Mouse (Mus musculus) C2C12 (cell line): ENCODE data around the gene Itpripl1. TPM values are rescaled to one million over a fixed set of nuclear protein-coding genes. Genes with fewer than 3 reads are reported as not detected.

ENCODE experiments used
- H3K27me3 ChIP-seq: one replicate; pipeline ENCODE4 v1.6.1; 2011; ENCODE audit not compliant: control insufficient read depth, insufficient read depth, insufficient read length
- H3K36me3 ChIP-seq: one replicate; pipeline ENCODE4 v1.6.1; 2011; ENCODE audit not compliant: control insufficient read depth, insufficient read depth
- H3K4me3 ChIP-seq: one replicate; pipeline ENCODE4 v1.5.1; 2011; ENCODE audit warnings: mild to moderate bottlenecking, control low read depth; ENCODE audit not compliant: poor library complexity, insufficient read depth, severe bottlenecking
- H3K79me2 ChIP-seq: one replicate; pipeline ENCODE4 v1.6.1; 2011; ENCODE audit not compliant: control insufficient read depth, insufficient read depth
- H3K79me3 ChIP-seq: one replicate; pipeline ENCODE4 v1.6.1; 2011; ENCODE audit warnings: low read depth, control low read depth
- H3ac ChIP-seq: one replicate; pipeline ENCODE3; 2011; ENCODE audit warnings: low read depth; ENCODE audit not compliant: control insufficient read depth, insufficient read length
- CEBPB ChIP-seq: IDR thresholded peaks from one replicate; pipeline ENCODE4 v1.6.1; 2011; ENCODE audit warnings: low read depth, mild to moderate bottlenecking, control low read depth, moderate library complexity
- CTCF ChIP-seq: IDR thresholded peaks from one replicate; pipeline ENCODE4 v1.5.1; 2011; ENCODE audit not compliant: control insufficient read depth, insufficient read depth, insufficient read length
- FOSL1 ChIP-seq: IDR thresholded peaks from one replicate; pipeline ENCODE4 v1.8.0; 2011; ENCODE audit warnings: mild to moderate bottlenecking, low read length; ENCODE audit not compliant: poor library complexity, insufficient read depth, severe bottlenecking
- MAX ChIP-seq: IDR thresholded peaks from one replicate; pipeline ENCODE4 v1.6.1; 2011; ENCODE audit warnings: mild to moderate bottlenecking, control low read depth
- MYOD1 ChIP-seq: IDR thresholded peaks from one replicate; pipeline ENCODE4 v1.6.1; 2011; ENCODE audit warnings: low read depth; ENCODE audit not compliant: control insufficient read depth, insufficient read length
- MYOG ChIP-seq: IDR thresholded peaks from one replicate; pipeline ENCODE4 v1.6.1; 2011; ENCODE audit not compliant: control insufficient read depth, insufficient read length; ENCODE audit errors: extremely low read depth
- USF1 ChIP-seq: IDR thresholded peaks from one replicate; pipeline ENCODE4 v1.6.1; 2011; ENCODE audit warnings: low read depth, mild to moderate bottlenecking, control low read depth, moderate library complexity
- polyA plus RNA-seq: library from polyadenylated mRNA; unstranded; fragments of >200 nt; fragmentation: generic; extraction: Trizol; gene quantifications from one replicate; pipeline ENCODE4 v1.2.1, GENCODE M21; 2012; ENCODE audit warnings: missing spikeins

Itpripl1 gene
- polyA plus RNA-seq, 1 experiment: 4.1 TPM

GRCm38 (mm10) chr2:127145699-127146098, 2.5 kb upstream of the Itpripl1 start:
- H3K27me3 ChIP-seq: no peaks in the 10 kb centered on the region
- no peak overlapping the region for H3K4me3 ChIP-seq
- H3K79me3 ChIP-seq: no peaks in the 10 kb centered on the region
- TF ChIP-seq CTCF: no peak
- TF ChIP-seq CEBPB: no peak
- no peak for TF ChIP-seq USF1
- TF ChIP-seq MYOD1: no peak
- no peak for TF ChIP-seq MAX
- no peak for TF ChIP-seq FOSL1
- TF ChIP-seq MYOG: no peak
- no peaks in the 10 kb centered on the region for H3K79me2 ChIP-seq
- H3ac ChIP-seq: no peak overlapping the region
- H3K36me3 ChIP-seq: no peaks in the 10 kb centered on the region

- no peaks in the 10 kb centered on the region for H3K27me3 ChIP-seq
- no peak for TF ChIP-seq CEBPB
- no peak for TF ChIP-seq MYOD1
- TF ChIP-seq CTCF: no peak
- no peak for TF ChIP-seq MYOG
- TF ChIP-seq MAX: no peak
- H3K4me3 ChIP-seq: peak overlapping the region; percentile 26
- no peaks in the 10 kb centered on the region for H3K36me3 ChIP-seq
- H3K79me3 ChIP-seq: no peaks in the 10 kb centered on the region
- H3ac ChIP-seq: peak overlapping the region; percentile 4
- no peaks in the 10 kb centered on the region for H3K79me2 ChIP-seq
Observed at GRCm38 (mm10) chr2:127142577-127143157, 575 bp downstream of the Itpripl1 start.

GRCm38 (mm10) chr2:127142031-127142430, 1.2 kb downstream of the Itpripl1 start:
- Histone ChIP-seq H3K79me2 (no peaks in the 10 kb centered on the region), H3ac (no peak overlapping the region), H3K4me3 (no peak overlapping the region), H3K79me3 (no peaks in the 10 kb centered on the region), H3K36me3 (no peaks in the 10 kb centered on the region), H3K27me3 (no peaks in the 10 kb centered on the region)
- no peak for TF ChIP-seq CEBPB
- TF ChIP-seq MYOG: no peak
- TF ChIP-seq FOSL1: no peak
- TF ChIP-seq MYOD1: no peak
- TF ChIP-seq CTCF: no peak
- TF ChIP-seq USF1: no peak
- no peak for TF ChIP-seq MAX

DNA sequence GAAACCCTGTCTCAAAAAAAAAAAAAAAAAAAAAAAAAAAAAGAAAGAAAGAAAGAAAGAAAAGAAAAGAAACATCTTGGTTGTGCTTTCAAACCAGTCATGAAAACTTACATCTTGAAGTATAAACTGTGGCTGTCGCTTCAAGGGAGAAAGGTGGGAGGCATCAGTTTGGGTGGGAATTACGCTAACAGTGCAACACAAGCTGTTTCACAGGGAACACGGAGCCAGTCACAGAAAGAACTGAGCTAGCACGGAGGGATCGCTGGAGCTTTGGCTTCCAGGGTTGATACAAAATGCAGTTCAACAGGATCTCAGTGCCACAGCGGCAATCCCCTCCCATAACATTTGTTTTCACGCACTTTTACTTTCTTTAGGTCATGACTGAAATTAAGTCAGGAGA, 3.2 kb downstream of the Itpripl1 start:
- Histone ChIP-seq H3ac (no peak overlapping the region), H3K79me3 (no peaks in the 10 kb centered on the region), H3K79me2 (no peaks in the 10 kb centered on the region), H3K36me3 (no peaks in the 10 kb centered on the region), H3K4me3 (no peak overlapping the region), H3K27me3 (no peaks in the 10 kb centered on the region)
- no peak for TF ChIP-seq MYOD1
- TF ChIP-seq MAX: no peak
- TF ChIP-seq USF1: no peak
- no peak for TF ChIP-seq CTCF
- TF ChIP-seq CEBPB: no peak
- TF ChIP-seq MYOG: no peak
- no peak for TF ChIP-seq FOSL1

DNA sequence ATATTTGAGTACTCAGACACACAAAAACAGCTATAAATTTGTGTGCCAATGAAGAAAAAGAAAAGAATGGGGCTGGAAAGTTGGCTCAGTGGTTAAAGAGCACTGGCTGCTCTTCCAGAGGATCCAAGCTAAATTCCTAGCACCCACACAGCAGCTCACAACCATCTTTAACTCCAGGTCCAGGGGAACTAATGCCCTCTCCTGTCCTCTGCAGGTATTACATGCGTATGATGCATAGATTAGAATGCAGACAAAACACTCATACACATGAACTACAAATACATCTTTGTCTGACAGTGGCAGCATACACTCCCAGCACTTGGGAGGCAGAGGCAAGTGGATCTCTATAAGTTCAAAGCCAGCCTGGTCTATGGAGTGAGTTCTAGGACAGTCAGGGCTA, 3.6 kb downstream of the Itpripl1 start:
- Histone ChIP-seq H3K36me3 (no peaks in the 10 kb centered on the region), H3K79me2 (no peaks in the 10 kb centered on the region), H3ac (no peak overlapping the region), H3K27me3 (no peaks in the 10 kb centered on the region), H3K79me3 (no peaks in the 10 kb centered on the region), H3K4me3 (no peak overlapping the region)
- no peak for TF ChIP-seq CEBPB
- TF ChIP-seq MAX: no peak
- TF ChIP-seq MYOG: no peak
- no peak for TF ChIP-seq USF1
- TF ChIP-seq MYOD1: no peak

DNA sequence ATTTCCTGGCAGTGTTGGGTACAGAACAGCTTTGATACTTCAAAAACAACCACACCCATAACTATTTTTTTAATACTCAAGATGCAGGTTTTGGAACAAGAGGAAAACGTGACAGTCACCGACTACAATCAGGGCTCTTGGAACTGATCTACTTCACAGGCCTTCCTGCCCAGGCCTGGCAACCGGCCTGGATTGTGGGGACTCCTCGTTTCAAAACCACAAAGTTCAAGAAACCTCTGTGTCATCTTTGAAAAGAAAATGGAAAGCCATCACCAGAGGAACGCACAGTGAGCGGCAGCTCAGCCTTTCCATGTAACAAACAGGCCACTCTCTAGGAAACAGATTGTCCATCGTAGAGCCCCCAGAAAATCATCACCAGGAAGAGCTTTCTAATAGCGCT, 4.1 kb downstream of the Itpripl1 start:
- Histone ChIP-seq H3ac (no peak overlapping the region), H3K4me3 (no peak overlapping the region), H3K36me3 (no peaks in the 10 kb centered on the region), H3K79me2 (no peaks in the 10 kb centered on the region), H3K27me3 (no peaks in the 10 kb centered on the region), H3K79me3 (no peaks in the 10 kb centered on the region)
- no peak for TF ChIP-seq MAX
- TF ChIP-seq MYOD1: no peak
- no peak for TF ChIP-seq FOSL1
- TF ChIP-seq USF1: no peak
- no peak for TF ChIP-seq CEBPB
- no peak for TF ChIP-seq MYOG
- no peak for TF ChIP-seq CTCF
